Mouse (Mus musculus) bone marrow, adult 2 months (tissue): Measurements from ENCODE around the gene Arhgap15.

Experiments
- CTCF ChIP-seq: fragments of 200-500 bp; IDR thresholded peaks from 2 replicates; pipeline ENCODE4 v1.5.1; 2011; ENCODE audit warnings: low read length, control low read depth; ENCODE audit not compliant: control insufficient read depth, insufficient read depth
- POLR2A ChIP-seq: fragments of 200-500 bp; IDR thresholded peaks from 2 replicates; pipeline ENCODE4 v1.6.1; 2011; ENCODE audit warnings: low read depth, mild to moderate bottlenecking, control low read depth, low read length, borderline replicate concordance; ENCODE audit not compliant: control insufficient read depth

DNA sequence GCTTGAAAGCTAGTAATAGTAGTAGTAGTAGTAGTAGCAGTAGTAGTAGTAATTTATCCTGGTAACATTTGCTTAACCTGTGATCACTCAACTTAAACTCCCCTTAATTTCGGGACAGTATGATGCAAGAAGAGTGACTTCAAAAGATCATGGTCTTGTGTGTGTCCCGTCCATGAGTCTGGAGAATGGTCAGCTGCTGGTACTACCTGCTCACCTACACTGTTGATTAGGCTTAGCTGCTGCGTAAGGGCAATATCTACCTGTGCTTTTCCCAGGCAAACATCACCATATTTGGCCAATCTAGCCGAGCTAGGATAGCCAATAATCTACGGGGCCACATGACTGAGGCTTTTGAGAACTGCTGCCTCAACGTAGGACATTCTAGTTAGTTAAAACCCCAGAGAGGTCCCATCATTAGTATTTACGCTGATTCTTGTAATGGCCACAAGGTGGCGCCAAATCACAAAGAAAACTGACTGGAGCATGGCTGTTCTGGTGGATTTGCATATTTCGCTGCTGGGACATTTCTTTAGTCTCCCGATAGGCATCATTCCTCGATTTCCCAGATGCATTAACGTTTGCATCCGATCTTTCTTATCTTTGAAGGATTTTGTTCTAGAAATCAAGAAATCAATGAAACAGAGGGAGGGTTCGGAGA lies 26.0 kb upstream of the Arhgap15 start:
- TF ChIP-seq CTCF (peak; percentile 43; the same call in 1 of the 2 replicates), POLR2A (no peak)
